Mouse (Mus musculus): ENCODE data around the gene Nr3c2.

DNA sequence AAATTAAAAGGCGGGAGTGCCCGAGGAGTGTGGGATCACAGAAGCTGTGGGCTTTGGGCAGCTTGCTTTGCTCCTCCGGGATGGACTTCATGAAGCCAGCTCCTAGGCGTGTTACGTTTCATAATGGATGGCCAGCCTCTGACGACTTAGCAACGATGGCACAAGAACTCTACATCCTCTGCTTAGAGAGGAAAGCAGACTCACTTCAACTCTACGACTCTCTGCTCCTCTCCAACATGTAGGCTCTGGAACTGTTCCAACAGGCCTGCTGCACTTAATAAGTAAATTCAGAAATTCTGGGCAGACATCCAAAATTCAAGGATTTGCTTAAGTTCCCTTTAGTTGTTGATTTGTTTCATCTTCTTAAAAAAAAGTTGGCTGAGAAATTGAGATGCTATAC lies 315.4 kb downstream of the Nr3c2 start:
- TF ChIP-seq ZNF384 (IDR thresholded peaks at IDR 0.05; ENCODE audit: low read depth, low read length): no peak
- TF ChIP-seq MAFK (IDR thresholded peaks at IDR 0.05; ENCODE audit: insufficient read depth, low read depth, low read length): no peak
- TF ChIP-seq ZC3H11A (IDR thresholded peaks at IDR 0.05; ENCODE audit: borderline replicate concordance, low read depth, low read length): no peak
- TF ChIP-seq HCFC1 (IDR thresholded peaks at IDR 0.05; ENCODE audit: borderline replicate concordance, insufficient read depth, low read length): no peak
- TF ChIP-seq CHD2 (IDR thresholded peaks at IDR 0.05; ENCODE audit: low read depth, low read length): no peak
